ENCODE assay signal across 8 mouse cellular contexts in genomic region chr7:137471431-137472120, GRCm38 (mm10). TPM values are rescaled to one million over a fixed set of nuclear protein-coding genes. Genes with fewer than 3 reads are reported as not detected.
A peak's percentile ranks its signal among the peaks of the same experiment; 100 is the strongest.
DNase-seq lines count a peak whose midpoint lies in the region; ATAC-seq and TF ChIP-seq lines count a peak whose summit lies in the region.

No protein-coding gene starts in this region.

- H3K27ac ChIP-seq in forebrain, embryonic 13.5 days = no peak overlapping the region
- no peak overlapping the region for H3K27ac ChIP-seq in forebrain, embryonic 14.5 days (ENCODE audit: low read depth, low read length)
- no peak overlapping the region for H3K27ac ChIP-seq in embryonic facial prominence, embryonic 10.5 days (replicated peaks)
- H3K27ac ChIP-seq in liver, embryonic 14.5 days = no peak overlapping the region

- no peak for TF ChIP-seq EP300 in liver, embryonic 14.5 days (IDR thresholded peaks at IDR 0.05; ENCODE audit: low read depth)

- 0 out of 2 replicates have a peak, but pooled peaks have one; percentile 21 for ATAC-seq in forebrain, embryonic 13.5 days
- ATAC-seq in forebrain, embryonic 14.5 days = no peak
- no peak for ATAC-seq in liver, embryonic 14.5 days (ENCODE audit: insufficient read depth)
- ATAC-seq in cerebellum, adult (ENCODE audit: insufficient number of reproducible peaks, low FRiP score, low TSS enrichment) = no peak

- H3K36me3 ChIP-seq in forebrain, embryonic 13.5 days (ENCODE audit: poor library complexity, severe bottlenecking) = peaks cover 34% of the 10 kb centered on the region
- peaks cover 26% of the 10 kb centered on the region for H3K36me3 ChIP-seq in forebrain, embryonic 14.5 days (ENCODE audit: control insufficient read depth, insufficient read depth, low read length)
- H3K36me3 ChIP-seq in embryonic facial prominence, embryonic 10.5 days (replicated peaks) = peaks cover 37% of the 10 kb centered on the region
- H3K36me3 ChIP-seq in liver, embryonic 14.5 days (replicated peaks; ENCODE audit: control insufficient read depth, insufficient read depth, low read depth) = no peaks in the 10 kb centered on the region; the same call in none of the 2 replicates

- no peak for DNase-seq in forebrain, embryonic 14.5 days (ENCODE audit: low spot score)
- peak; percentile 42 for DNase-seq in 416B (ENCODE audit: low read depth)
- peak; percentile 13 for DNase-seq in embryonic facial prominence, embryonic 10.5 days (ENCODE audit: low spot score)
- DNase-seq in liver, embryonic 14.5 days (ENCODE audit: low read depth in 3 of 3, low spot score in 3 of 3) = no peak
- no peak for DNase-seq in cerebellum, postnatal 14 days
- no peak for DNase-seq in left cerebral cortex, postnatal 10 days (ENCODE audit: extremely low spot score in 1 of 2, low spot score in 2 of 2)

- H3K4me3 ChIP-seq in forebrain, embryonic 13.5 days = no peak overlapping the region
- H3K4me3 ChIP-seq in forebrain, embryonic 14.5 days (ENCODE audit: low read depth, low read length) = no peak overlapping the region
- no peak overlapping the region for H3K4me3 ChIP-seq in embryonic facial prominence, embryonic 10.5 days
- no peak overlapping the region for H3K4me3 ChIP-seq in liver, embryonic 14.5 days (ENCODE audit: insufficient read depth in 1 of 2, low read depth in 2 of 2, low read length in 2 of 2)

- peak; percentile 20 for TF ChIP-seq CTCF in liver, embryonic 14.5 days (IDR thresholded peaks at IDR 0.05; ENCODE audit: low read depth)

- 66% methylated on average over 7 of the region's 7 CpGs for WGBS in forebrain, embryonic 13.5 days
- WGBS in forebrain, embryonic 14.5 days = 57% methylated on average over 7 of the region's 7 CpGs
- WGBS in embryonic facial prominence, embryonic 10.5 days = 61% methylated on average over 7 of the region's 7 CpGs
- WGBS in liver, embryonic 14.5 days (ENCODE audit: insufficient replicate concordance) = 50% methylated on average over 7 of the region's 7 CpGs

- no peak overlapping the region for H3K4me2 ChIP-seq in forebrain, embryonic 13.5 days
- no peak overlapping the region for H3K4me2 ChIP-seq in forebrain, embryonic 14.5 days (ENCODE audit: low read length)
- no peak overlapping the region for H3K4me2 ChIP-seq in liver, embryonic 14.5 days (ENCODE audit: low read depth)

- H3K27me3 ChIP-seq in forebrain, embryonic 13.5 days = no peaks in the 10 kb centered on the region
- no peaks in the 10 kb centered on the region for H3K27me3 ChIP-seq in forebrain, embryonic 14.5 days (replicated peaks; ENCODE audit: control insufficient read depth, insufficient read depth, low read length)
- peaks cover 1% of the 10 kb centered on the region for H3K27me3 ChIP-seq in embryonic facial prominence, embryonic 10.5 days (replicated peaks; ENCODE audit: low read depth, poor library complexity, severe bottlenecking)
- H3K27me3 ChIP-seq in liver, embryonic 14.5 days (ENCODE audit: control insufficient read depth, insufficient read depth, low read length) = no peaks in the 10 kb centered on the region

- no peak overlapping the region for H3K9ac ChIP-seq in forebrain, embryonic 13.5 days
- H3K9ac ChIP-seq in forebrain, embryonic 14.5 days (ENCODE audit: low read length) = no peak overlapping the region
- no peak overlapping the region for H3K9ac ChIP-seq in liver, embryonic 14.5 days (replicated peaks)

- no peaks in the 10 kb centered on the region for H3K4me1 ChIP-seq in forebrain, embryonic 13.5 days
- H3K4me1 ChIP-seq in forebrain, embryonic 14.5 days (ENCODE audit: control insufficient read depth, insufficient read depth, low read length) = no peaks in the 10 kb centered on the region
- H3K4me1 ChIP-seq in embryonic facial prominence, embryonic 10.5 days = 0 out of 2 replicates have a peak, but pooled peaks cover 3% of the 10 kb centered on the region
- H3K4me1 ChIP-seq in liver, embryonic 14.5 days (replicated peaks; ENCODE audit: control insufficient read depth in 2 of 2, insufficient read depth in 2 of 2, low read length in 1 of 2) = no peaks in the 10 kb centered on the region

- no peaks in the 10 kb centered on the region for H3K9me3 ChIP-seq in forebrain, embryonic 13.5 days (replicated peaks)
- no peaks in the 10 kb centered on the region for H3K9me3 ChIP-seq in forebrain, embryonic 14.5 days (replicated peaks; ENCODE audit: control insufficient read depth, low read length)
- no peaks in the 10 kb centered on the region for H3K9me3 ChIP-seq in embryonic facial prominence, embryonic 10.5 days
- no peaks in the 10 kb centered on the region for H3K9me3 ChIP-seq in liver, embryonic 14.5 days (ENCODE audit: control insufficient read depth, low read length)

- intact Hi-C loops in left cerebral cortex, postnatal 10 days (cut with DNase I) = no loop called here

RNA-seq across cellular contexts. Expression of gene Glrx3, which starts 34.2 kb away (rescaled TPM):
- polyA plus RNA-seq in forebrain, embryonic 13.5 days (2015; fragmentation: Nextera tagmentation; extraction: Ambion mirVana) = 292 and 315 TPM in 2 replicates
- polyA plus RNA-seq in forebrain, embryonic 14.5 days (2014; fragmentation: Nextera tagmentation; extraction: Ambion mirVana) = 312 and 339 TPM in 2 replicates
- 316 and 321 TPM in 2 replicates for polyA plus RNA-seq in embryonic facial prominence, embryonic 10.5 days (2016; fragmentation: Nextera tagmentation; extraction: Ambion mirVana)
- 23.8 and 41.8 TPM in 2 replicates for polyA plus RNA-seq in liver, embryonic 14.5 days (2012; rRNA removed)
- polyA plus RNA-seq in liver, embryonic 14.5 days (2014; fragmentation: Nextera tagmentation; extraction: Ambion mirVana) = 110 and 113 TPM in 2 replicates
- total RNA-seq in left cerebral cortex, postnatal 10 days (2021) = 100 to 1,000 TPM; 128 to 143 TPM

Comparison
In these comparisons a context has a peak if more than half of its experiments do, and no peak if none do; other contexts are left out.
1. DNase-seq: peak in 416B (single experiment) and embryonic facial prominence, embryonic 10.5 days (single experiment); none in forebrain, embryonic 14.5 days (single experiment), liver, embryonic 14.5 days (0 of 3), cerebellum, postnatal 14 days (0 of 2) and left cerebral cortex, postnatal 10 days (0 of 2).